Comparison of ENCODE assay signal across 1 mouse cellular context in genomic region chr17:34142456-34143010, GRCm38 (mm10).
TF ChIP-seq lines count a peak whose summit lies in the region.

No protein-coding gene starts in this region.

TF ChIP-seq in MEL, 35 proteins besides CTCF, POLR2A, EP300 and RAD21:
- TF ChIP-seq MAX (IDR thresholded peaks at IDR 0.05; ENCODE audit: low read length) (no peak), ZNF384 (IDR thresholded peaks at IDR 0.05; ENCODE audit: low read depth, low read length) (peak; percentile 53; the same call in 1 of the 2 replicates)
